Mouse (Mus musculus): ENCODE measurements around the gene Atp13a3. TPM values are rescaled to one million over a fixed set of nuclear protein-coding genes. Genes with fewer than 3 reads are reported as not detected.

Atp13a3 gene
- polyA plus RNA-seq, 1 experiment from 2014 or later, result 10.5 TPM

- no peak for DNase-seq (ENCODE audit: extremely low spot score, low spot score)
- H3K9me3 ChIP-seq, result no peaks in the 10 kb centered on the region
- H3K27ac ChIP-seq, result 0 out of 2 replicates have a peak overlapping the region, but pooled peaks have one; percentile 2
- no peak overlapping the region for H3K4me3 ChIP-seq
- WGBS, result 5% methylated on average over 4 of the region's 4 CpGs
- peaks cover 64% of the 10 kb centered on the region for H3K27me3 ChIP-seq (ENCODE audit: poor library complexity, severe bottlenecking)
- peaks cover 53% of the 10 kb centered on the region for H3K4me1 ChIP-seq
- H3K36me3 ChIP-seq (replicated peaks), result no peaks in the 10 kb centered on the region
Measured at GRCm38 (mm10) chr16:30280676-30281297, 125.0 kb downstream of the Atp13a3 start.

- WGBS, result 85% methylated on average over 11 of the region's 11 CpGs
- Histone ChIP-seq H3K36me3 (replicated peaks) (no peaks in the 10 kb centered on the region), H3K9me3 (no peaks in the 10 kb centered on the region), H3K27me3 (ENCODE audit: poor library complexity, severe bottlenecking) (peaks cover 41% of the 10 kb centered on the region), H3K27ac (no peak overlapping the region), H3K4me3 (no peak overlapping the region), H3K4me1 (peaks cover 39% of the 10 kb centered on the region)
- DNase-seq (ENCODE audit: extremely low spot score, low spot score), result no peak
Measured at GRCm38 (mm10) chr16:30278406-30278805, 127.4 kb downstream of the Atp13a3 start.

- WGBS, result 88% methylated on average over 15 of the region's 15 CpGs
Measured at GRCm38 (mm10) chr16:30275558-30276340, 130.0 kb downstream of the Atp13a3 start.

GRCm38 (mm10) chr16:30273065-30273464 is 132.7 kb downstream of the Atp13a3 start:
- no peak for DNase-seq (ENCODE audit: extremely low spot score, low spot score)
- Histone ChIP-seq H3K27me3 (ENCODE audit: poor library complexity, severe bottlenecking) (no peaks in the 10 kb centered on the region), H3K36me3 (replicated peaks) (no peaks in the 10 kb centered on the region), H3K9me3 (no peaks in the 10 kb centered on the region), H3K4me1 (peaks cover 26% of the 10 kb centered on the region), H3K4me3 (no peak overlapping the region), H3K27ac (no peak overlapping the region)
- 91% methylated on average over 8 of the region's 8 CpGs for WGBS

More at GRCm38 (mm10) chr16:30275558-30276340, 130.0 kb downstream of the Atp13a3 start:
- no peak overlapping the region for H3K27ac ChIP-seq
- H3K4me1 ChIP-seq, result peaks cover 38% of the 10 kb centered on the region
- no peak for DNase-seq (ENCODE audit: extremely low spot score, low spot score)
- peaks cover 14% of the 10 kb centered on the region for H3K27me3 ChIP-seq (ENCODE audit: poor library complexity, severe bottlenecking)
- H3K36me3 ChIP-seq (replicated peaks), result no peaks in the 10 kb centered on the region
- no peak overlapping the region for H3K4me3 ChIP-seq
- H3K9me3 ChIP-seq, result no peaks in the 10 kb centered on the region

GRCm38 (mm10) chr16:30271941-30272595 is 133.7 kb downstream of the Atp13a3 start:
- Histone ChIP-seq H3K4me1 (peaks cover 25% of the 10 kb centered on the region), H3K9me3 (no peaks in the 10 kb centered on the region), H3K36me3 (replicated peaks) (no peaks in the 10 kb centered on the region), H3K4me3 (no peak overlapping the region), H3K27me3 (ENCODE audit: poor library complexity, severe bottlenecking) (no peaks in the 10 kb centered on the region), H3K27ac (peak overlapping the region; percentile 70; the same call in 1 of the 2 replicates)
- WGBS, result 75% methylated on average over 6 of the region's 6 CpGs
- DNase-seq (ENCODE audit: extremely low spot score, low spot score), result no peak

GRCm38 (mm10) chr16:30271223-30271761 is 134.5 kb downstream of the Atp13a3 start:
- no peaks in the 10 kb centered on the region for H3K9me3 ChIP-seq
- H3K27ac ChIP-seq, result peak overlapping the region; percentile 70
- H3K4me3 ChIP-seq, result no peak overlapping the region
- peaks cover 25% of the 10 kb centered on the region for H3K4me1 ChIP-seq
- 0 out of 2 replicates have a peak, but pooled peaks cover 6% of the 10 kb centered on the region for H3K27me3 ChIP-seq (ENCODE audit: poor library complexity, severe bottlenecking)
- no peaks in the 10 kb centered on the region for H3K36me3 ChIP-seq (replicated peaks)
- WGBS, result 67% methylated on average over 8 of the region's 8 CpGs
- DNase-seq (ENCODE audit: extremely low spot score, low spot score), result no peak

- no peak for DNase-seq (ENCODE audit: extremely low spot score, low spot score)
- H3K4me1 ChIP-seq, result peaks cover 25% of the 10 kb centered on the region
- H3K27me3 ChIP-seq (ENCODE audit: poor library complexity, severe bottlenecking), result 0 out of 2 replicates have a peak, but pooled peaks cover 6% of the 10 kb centered on the region
- H3K36me3 ChIP-seq (replicated peaks), result no peaks in the 10 kb centered on the region
- H3K9me3 ChIP-seq, result no peaks in the 10 kb centered on the region
- no peak within 1 kb of the TSS for H3K4me3 ChIP-seq
- H3K27ac ChIP-seq, result no peak within 1 kb of the TSS
- 76% methylated on average over 5 of the region's 5 CpGs for WGBS
Measured at GRCm38 (mm10) chr16:30267359-30267758, 138.4 kb downstream of the Atp13a3 start, which contains the start of gene Cpn2. Cpn2 (minus strand) TSS chr16:30267499.

- H3K4me1 ChIP-seq, result peaks cover 17% of the 10 kb centered on the region
- H3K9me3 ChIP-seq, result no peaks in the 10 kb centered on the region
- no peak overlapping the region for H3K4me3 ChIP-seq
- no peak for DNase-seq (ENCODE audit: extremely low spot score, low spot score)
- H3K36me3 ChIP-seq (replicated peaks), result no peaks in the 10 kb centered on the region
- WGBS, result 89% methylated on average over 5 of the region's 5 CpGs
- H3K27me3 ChIP-seq (ENCODE audit: poor library complexity, severe bottlenecking), result 0 out of 2 replicates have a peak, but pooled peaks cover 6% of the 10 kb centered on the region
- no peak overlapping the region for H3K27ac ChIP-seq
Measured at GRCm38 (mm10) chr16:30266561-30266960, 139.2 kb downstream of the Atp13a3 start.

GRCm38 (mm10) chr16:30265611-30266010 is 140.2 kb downstream of the Atp13a3 start:
- 78% methylated on average over 4 of the region's 4 CpGs for WGBS
- Histone ChIP-seq H3K4me1 (peaks cover 10% of the 10 kb centered on the region; the same call in 1 of the 2 replicates), H3K9me3 (no peaks in the 10 kb centered on the region), H3K36me3 (replicated peaks) (no peaks in the 10 kb centered on the region), H3K27ac (no peak overlapping the region), H3K4me3 (no peak overlapping the region), H3K27me3 (ENCODE audit: poor library complexity, severe bottlenecking) (0 out of 2 replicates have a peak, but pooled peaks cover 6% of the 10 kb centered on the region)
- DNase-seq (ENCODE audit: extremely low spot score, low spot score), result no peak

GRCm38 (mm10) chr16:30263156-30263555 is 142.6 kb downstream of the Atp13a3 start:
- no peaks in the 10 kb centered on the region for H3K36me3 ChIP-seq (replicated peaks)
- no peak overlapping the region for H3K4me3 ChIP-seq
- H3K9me3 ChIP-seq, result no peaks in the 10 kb centered on the region
- no peak for DNase-seq (ENCODE audit: extremely low spot score, low spot score)
- WGBS, result 68% methylated on average over 4 of the region's 4 CpGs
- no peak overlapping the region for H3K27ac ChIP-seq
- peaks cover 15% of the 10 kb centered on the region; the same call in 1 of the 2 replicates for H3K4me1 ChIP-seq
- H3K27me3 ChIP-seq (ENCODE audit: poor library complexity, severe bottlenecking), result 0 out of 2 replicates have a peak, but pooled peaks cover 6% of the 10 kb centered on the region

GRCm38 (mm10) chr16:30262664-30263063 is 143.1 kb downstream of the Atp13a3 start:
- 0 out of 2 replicates have a peak, but pooled peaks cover 6% of the 10 kb centered on the region for H3K27me3 ChIP-seq (ENCODE audit: poor library complexity, severe bottlenecking)
- 4% methylated on average over 2 of the region's 2 CpGs for WGBS
- H3K9me3 ChIP-seq, result no peaks in the 10 kb centered on the region

More at GRCm38 (mm10) chr16:30262664-30263063, 143.1 kb downstream of the Atp13a3 start:
- peak; percentile 74 for DNase-seq (ENCODE audit: extremely low spot score, low spot score)
- Histone ChIP-seq H3K4me3 (no peak overlapping the region), H3K36me3 (replicated peaks) (no peaks in the 10 kb centered on the region), H3K27ac (no peak overlapping the region), H3K4me1 (peaks cover 15% of the 10 kb centered on the region; the same call in 1 of the 2 replicates)
